Mouse (Mus musculus) ES-E14 (cell line): ENCODE measurements around the gene Sytl3.
"Not testable (repeated sequence)": the region's sequence is repeated elsewhere in the genome, so short reads cannot be mapped to it uniquely, and the experiment has no call there.

Source experiments
- CHD2 ChIP-seq: IDR thresholded peaks from 2 replicates; pipeline ENCODE4 v1.6.1; 2014; ENCODE audit warnings: mild to moderate bottlenecking, low read depth, low read length, inconsistent platforms
- HCFC1 ChIP-seq: IDR thresholded peaks from 2 replicates; pipeline ENCODE4 v1.6.1; 2012; ENCODE audit warnings: low read length, inconsistent platforms, borderline replicate concordance; ENCODE audit not compliant: insufficient read depth
- MAFK ChIP-seq: IDR thresholded peaks from 2 replicates; pipeline ENCODE4 v1.6.1; 2014; ENCODE audit warnings: mild to moderate bottlenecking, low read depth, low read length, inconsistent platforms; ENCODE audit not compliant: insufficient read depth
- ZNF384 ChIP-seq: IDR thresholded peaks from 2 replicates; pipeline ENCODE4 v1.6.1; 2012; ENCODE audit warnings: low read depth, low read length, inconsistent platforms

DNA sequence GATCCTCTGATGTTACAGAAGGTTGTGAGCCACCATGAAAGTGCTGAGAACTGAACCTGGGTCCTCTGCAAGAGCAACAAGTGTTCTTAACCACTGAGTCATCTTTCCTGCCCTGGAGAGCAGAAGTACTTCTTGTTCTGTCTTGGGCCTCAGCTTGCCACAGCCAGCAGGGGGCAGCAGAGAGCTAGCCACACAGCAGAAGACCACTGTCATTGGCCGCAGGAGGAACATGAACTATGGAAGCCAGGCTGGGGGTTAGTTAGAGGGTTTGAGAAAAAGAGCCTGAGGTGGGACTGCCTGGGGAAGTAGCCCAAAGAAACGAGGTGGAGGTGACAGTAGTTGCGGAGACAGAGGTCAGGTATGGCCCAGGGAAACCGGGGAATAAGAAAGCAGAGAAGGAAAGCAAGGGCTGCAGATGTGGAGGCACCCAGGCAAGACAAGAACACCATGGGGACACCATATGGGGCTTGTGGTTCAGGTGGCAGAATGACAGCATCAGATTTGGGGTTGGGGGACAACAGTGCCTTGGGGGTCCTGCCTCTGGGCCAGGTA, 38.4 kb downstream of the Sytl3 start:
- not testable (repeated sequence) for TF ChIP-seq ZNF384, MAFK, HCFC1, CHD2
